Mouse (Mus musculus) brain, adult 2 months (tissue): ENCODE data around the gene Socs7.
"Not testable (repeated sequence)": the region's sequence is repeated elsewhere in the genome, so short reads cannot be mapped to it uniquely, and the experiment has no call there.

Source experiments
- DNase-seq: peaks from one replicate; pipeline ENCODE4 v3.0.0; 2011; ENCODE audit warnings: low read depth, low spot score

Gene Socs7

DNA sequence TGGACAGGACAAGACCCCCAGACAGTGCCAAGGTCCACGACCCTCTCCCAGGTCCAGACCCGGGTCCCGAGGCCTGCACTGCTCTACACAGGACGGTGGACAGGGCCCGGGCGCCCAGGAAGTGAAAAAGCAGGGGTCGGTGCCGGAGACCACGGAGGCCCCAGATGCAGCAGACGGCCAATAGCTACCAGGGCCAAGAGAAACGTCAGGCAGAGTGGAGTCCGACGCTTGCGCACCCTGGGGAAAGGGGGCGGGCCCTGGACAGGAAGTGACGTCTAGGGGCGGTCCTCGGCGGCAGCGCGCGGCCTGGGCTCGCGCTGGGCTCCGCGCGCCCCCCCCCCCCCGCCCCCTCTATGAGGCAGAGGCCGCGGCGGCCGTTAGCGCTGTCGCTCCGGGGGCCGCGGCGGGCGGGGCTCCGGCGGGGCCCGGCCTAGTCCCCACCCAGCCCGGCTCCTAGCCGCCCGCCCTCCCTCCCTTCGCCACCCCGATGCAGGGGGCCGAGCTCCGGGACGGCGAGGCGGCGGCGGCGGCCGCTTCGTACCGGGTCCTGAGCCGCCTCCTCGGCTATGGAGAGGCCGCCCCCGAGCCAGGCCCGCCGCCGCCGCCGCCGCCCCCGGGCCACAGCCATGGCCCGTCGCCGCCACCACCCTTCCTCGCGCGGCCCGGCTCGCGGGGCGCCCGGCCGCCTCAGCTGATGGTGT lies at the start of gene Socs7:
Gene Socs7 (plus strand): TSS at position 604 of the 701 bp plus-strand sequence.
- DNase-seq, result peak; percentile 98

DNA sequence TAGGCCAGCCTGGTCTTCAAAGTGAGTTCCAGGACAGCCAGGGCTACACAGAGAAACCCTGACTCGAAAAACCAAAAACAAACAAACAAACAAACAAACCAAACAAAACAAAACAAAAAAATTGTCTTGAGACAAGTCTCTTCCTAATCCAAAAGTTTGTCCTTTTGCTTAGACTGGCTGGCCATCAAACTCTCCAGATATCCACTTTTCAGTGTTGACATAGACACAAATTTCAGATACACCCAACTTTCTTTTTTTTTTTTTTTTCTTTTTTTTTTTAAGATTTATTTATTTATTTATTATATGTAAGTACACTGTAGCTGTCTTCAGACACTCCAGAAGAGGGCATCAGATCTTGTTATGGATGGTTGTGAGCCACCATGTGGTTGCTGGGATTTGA lies 49.5 kb upstream of the Socs7 start:
- DNase-seq, result not testable (repeated sequence)

DNA sequence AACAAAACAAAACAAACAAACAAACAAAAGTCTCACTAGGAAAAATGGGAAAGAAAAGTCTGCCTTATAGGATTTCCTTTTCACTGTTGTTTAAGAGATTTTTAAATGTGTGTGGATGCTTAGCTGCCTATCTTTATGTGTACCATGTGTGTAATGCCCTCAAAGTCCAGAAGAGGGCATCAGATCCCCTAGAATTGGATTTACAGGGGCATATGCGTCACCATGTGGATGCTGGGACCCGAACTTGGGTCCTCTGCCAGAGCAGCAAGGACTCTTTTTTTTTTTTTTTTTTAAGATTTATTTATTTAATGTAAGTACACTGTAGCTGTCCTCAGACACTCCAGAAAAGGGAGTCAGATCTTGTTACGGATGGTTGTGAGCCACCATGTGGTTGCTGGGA lies 48.2 kb upstream of the Socs7 start:
- no peak for DNase-seq

DNA sequence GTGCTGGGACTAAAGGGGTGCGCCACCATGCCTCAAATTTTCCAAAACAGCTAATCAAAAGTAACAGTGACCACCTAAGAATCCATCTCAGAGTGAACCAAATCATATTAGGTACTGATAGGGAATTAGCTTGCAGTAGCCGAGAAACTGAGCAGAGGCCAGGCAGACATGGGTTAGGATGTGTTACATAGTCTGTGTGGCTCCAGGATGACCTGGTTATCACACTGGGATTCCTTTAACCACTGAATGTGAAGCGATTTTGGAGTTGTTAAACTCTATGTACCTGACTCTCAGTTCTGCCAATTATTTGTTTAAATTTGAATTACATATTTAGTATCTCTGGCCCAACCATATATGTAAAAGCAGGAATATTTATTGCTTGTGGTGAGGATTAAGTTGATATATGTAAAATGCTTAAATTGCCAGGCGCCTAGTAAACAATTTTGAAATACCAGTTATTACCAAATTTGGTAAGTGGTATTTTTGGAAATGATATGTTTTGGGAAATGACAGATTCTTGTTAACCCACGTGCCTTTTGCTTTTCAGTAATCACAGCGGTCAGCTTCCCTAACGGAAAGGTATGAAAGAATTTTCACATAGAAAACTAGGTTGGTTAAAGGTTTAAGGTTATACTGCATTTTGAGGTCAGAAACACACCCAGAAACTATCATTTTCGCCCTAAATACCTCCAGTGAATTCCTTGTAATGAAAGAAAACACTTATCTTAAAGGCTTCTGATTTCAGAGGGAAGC lies 47.4 kb upstream of the Socs7 start:
- DNase-seq, result no peak

DNA sequence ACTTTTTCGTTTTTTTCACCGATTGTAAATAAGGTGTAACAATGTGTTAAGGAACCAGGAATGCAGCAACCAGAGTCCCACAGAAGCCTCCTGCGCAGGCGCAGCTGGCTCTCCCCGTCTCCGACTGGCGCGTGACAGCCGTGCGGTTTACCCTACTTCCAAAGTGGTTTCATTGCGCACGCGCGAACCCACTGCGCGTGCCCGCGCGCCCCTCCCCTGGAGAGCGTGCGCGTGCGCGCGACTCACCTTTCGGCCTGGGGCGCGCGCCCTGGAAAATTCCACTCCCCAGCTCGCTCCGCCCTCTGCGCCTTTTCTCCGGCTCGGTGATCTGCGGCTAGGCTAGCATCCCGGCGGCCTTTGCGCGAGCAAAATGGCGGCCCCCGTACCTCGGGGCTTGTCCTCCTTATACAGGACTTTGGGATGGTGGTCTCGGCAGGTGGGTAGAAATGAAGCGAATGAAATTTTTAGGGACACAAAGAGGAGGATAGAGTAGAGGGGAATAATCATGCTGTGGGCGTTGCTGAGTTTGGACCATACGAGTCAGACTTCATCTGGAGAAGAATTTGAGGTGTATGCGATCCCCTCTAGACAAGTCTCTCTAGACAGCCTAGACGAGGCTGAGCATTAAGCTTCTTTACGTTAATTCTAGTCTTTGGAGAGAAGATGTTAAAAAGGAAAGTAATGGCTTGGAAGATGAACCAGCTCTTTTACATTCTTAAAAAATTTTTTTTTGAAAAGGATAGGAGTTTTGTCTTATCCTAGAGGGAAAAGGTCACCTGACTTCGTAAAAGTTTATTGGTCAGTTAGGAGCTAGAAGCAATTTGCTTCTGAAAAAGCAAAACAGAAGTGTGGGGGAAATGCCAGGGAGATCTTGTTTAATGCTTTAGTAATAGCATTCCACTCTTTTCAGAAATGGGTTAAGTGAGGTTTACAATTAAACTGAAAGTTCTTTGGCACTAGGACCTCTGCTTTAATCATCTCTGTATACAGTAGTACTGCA lies 46.5 kb upstream of the Socs7 start, which contains the start of gene Mrpl45:
Gene Mrpl45 (plus strand): TSS at position 213 of the 1,000 bp plus-strand sequence.
- DNase-seq, result peak; percentile 98

DNA sequence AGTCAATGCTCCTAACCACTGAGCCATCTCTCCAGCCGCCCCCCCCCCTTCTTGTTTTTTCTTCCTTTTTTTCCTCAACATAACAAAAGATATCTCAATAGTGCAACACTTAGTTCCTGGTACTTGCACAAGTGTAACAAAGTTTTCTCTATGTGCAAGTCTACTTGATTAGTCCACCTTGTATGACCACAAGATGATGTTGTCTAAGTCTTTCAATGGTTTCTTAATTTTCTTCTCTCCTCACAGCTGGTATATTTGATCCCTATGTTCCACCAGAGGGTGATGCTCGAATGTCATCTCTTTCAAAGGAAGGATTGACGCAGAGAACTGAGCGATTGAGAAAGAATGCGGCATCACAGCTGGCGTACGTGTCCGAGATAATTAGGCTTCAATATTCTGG lies 41.2 kb upstream of the Socs7 start:
- no peak for DNase-seq

DNA sequence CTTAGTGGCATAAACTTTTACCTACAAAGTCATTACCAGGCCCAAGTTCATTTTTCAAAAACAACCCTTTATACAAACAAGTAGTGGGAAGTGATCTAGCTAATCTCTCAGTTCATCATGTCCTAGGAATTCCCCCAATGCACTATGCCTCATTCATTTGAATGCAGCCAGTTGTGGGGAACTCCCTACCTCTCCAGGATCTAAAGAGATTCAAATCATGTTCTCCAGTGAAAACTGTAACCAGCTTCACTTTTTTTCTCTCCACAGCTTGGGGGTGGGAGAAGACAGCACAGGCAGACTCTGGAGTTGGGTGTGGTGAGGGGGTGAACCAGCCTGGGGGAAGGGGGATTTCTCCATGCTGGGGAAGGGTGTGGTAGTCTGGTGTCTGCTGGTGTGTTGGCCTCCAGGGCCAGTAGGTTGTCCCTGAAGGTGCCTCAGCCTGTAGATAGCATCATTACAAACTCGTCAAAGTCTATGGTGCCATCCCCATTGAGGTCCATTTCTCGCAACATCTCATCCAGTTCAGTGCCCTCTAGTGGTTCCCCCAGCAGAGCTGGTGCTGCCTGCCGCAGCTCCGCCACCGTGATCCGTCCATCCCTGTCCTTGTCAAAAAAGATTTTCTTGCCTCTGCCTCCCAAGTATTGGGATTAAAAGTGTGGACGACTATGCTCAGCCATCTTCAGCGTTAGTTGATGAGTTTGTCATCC lies 40.3 kb upstream of the Socs7 start:
- DNase-seq, result not testable (repeated sequence)

DNA sequence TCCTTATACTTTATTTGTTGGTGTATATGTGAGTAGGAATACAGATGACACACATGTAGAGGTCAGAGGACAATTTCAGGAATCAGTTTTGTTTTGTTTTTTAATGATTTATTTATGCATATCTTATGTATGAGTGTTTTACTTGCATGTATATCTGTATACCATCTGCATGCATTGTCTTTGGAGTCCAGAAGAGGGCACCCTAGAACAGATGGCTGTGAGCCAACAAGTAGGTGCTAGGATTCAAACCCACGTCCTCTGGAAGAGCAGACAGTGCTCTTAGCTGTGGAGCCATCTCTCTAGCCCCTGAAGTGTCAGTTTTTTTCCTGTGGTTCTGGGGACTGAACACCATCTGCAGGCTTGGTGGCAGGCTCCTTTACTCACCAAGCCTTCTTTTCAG lies 37.1 kb upstream of the Socs7 start:
- no peak for DNase-seq

DNA sequence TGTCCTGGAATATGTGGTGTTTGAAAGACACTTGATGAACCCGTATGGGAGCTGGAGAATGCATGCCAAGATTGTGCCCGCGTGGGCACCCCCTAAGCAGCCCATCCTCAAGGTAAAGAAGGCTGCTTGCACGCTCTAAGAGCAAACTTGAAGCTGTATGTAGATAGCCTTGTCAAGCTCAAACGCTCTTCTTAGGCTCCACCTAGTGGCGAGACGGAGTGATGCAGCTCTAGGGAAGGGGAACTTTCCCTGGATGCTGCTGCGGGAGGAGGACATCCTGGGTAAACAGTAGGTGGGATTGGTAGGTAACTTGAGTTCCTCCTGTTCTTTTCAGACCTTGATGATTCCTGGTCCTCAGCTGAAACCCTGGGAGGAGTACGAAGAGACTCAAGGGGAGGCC lies 34.2 kb upstream of the Socs7 start:
- DNase-seq, result peak; percentile 83

DNA sequence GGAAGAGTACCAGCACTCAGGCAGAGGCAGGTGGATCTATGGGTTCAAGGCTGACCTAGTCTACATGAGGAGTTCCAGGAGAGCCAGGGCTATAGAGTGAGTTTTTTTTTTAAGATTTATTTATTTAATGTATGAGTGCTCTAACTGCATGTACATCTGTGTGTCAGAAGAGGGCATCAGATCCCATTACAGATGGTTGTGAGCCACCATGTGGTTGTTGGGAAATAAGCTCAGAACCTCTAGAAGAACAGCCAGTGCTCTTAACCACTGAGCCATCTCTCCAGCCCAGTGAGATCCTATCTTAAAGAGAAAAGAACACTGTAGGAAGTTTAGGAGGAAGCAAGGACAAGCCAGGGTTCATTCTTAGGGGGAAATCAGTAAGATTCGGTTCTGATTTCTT lies 32.0 kb upstream of the Socs7 start:
- no peak for DNase-seq

DNA sequence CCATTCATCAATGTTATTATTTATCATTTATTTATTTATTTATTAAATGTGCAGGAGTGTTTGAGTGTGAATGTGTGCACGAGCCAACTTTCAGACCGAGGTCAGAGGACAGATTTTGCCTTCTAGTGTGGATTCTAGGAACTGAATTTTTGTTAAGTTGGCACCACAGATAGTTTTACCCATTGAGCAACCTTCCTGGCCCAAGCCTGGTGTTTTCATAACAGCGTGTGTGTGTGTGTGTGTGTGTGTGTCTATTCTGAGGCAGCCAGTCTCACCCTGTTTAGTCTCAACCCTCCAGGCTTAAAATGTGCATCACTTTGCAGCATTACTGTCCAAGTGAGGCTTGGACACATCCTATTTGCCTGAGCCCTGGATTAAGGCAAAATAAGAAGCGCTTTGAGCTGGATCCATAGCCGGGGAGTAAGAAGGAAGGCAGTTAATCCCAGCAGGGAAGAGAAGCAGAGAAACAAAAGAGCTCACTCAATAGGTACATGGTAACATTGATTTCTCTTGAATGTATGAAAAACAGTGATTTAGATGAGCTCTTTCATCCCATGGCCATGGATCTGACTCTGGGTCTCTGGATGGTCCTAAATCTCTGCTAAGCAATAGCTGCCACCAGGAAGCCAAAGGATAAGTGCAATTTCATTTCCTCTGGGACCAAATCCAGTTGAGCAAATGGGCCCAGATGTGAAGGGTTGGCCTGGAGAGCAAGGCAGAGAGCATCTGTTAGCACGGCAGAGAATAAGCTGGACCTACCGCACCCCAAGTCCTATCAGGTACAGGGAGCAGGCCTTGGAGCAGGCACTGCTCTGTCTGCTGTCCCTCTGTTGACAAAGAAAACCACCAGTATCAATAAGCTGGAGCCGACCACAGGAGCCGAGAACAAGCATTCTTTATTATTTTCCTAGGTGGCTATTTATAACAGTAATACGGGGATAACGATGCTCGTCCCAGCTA lies 30.8 kb upstream of the Socs7 start:
- DNase-seq, result no peak

DNA sequence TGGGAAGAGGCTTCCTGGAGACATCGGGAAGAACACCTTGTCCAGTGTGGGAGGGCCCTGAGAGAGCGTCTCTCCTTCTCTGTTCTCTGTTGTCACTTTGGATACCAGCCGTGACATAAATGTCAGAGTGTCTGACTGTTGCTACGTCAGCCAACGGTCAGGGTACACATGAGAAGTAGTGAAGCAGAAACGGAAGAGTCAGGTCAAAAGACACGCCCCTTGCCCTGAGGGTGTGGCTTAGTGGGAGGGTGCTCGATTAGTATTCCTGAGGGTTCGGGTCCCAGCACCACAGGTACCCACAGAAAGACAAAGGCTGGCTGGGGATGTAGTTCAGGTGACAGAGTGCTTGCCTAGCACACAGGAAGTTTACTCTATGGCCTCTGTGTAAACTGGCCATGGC lies 29.3 kb upstream of the Socs7 start:
- DNase-seq, result no peak

DNA sequence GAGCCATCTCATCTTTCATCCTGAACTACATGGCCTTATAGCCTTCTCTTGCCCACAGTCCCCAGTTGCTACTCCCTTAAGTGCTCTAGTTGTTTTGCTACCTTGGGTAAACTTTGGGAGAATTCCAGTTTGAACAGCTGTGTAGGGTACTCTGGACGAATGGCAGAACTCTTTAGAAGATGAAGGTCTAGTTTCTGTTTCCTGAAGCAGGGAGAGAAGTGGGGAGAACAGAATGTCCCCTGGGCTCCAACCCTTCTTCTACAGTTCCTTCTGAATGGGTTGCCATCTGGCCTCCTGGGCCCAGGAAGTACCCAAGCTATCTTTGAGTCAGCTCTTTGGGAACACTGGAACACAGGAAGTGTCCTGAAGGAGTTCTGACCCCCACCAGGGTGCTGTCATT lies 28.5 kb upstream of the Socs7 start:
- no peak for DNase-seq

DNA sequence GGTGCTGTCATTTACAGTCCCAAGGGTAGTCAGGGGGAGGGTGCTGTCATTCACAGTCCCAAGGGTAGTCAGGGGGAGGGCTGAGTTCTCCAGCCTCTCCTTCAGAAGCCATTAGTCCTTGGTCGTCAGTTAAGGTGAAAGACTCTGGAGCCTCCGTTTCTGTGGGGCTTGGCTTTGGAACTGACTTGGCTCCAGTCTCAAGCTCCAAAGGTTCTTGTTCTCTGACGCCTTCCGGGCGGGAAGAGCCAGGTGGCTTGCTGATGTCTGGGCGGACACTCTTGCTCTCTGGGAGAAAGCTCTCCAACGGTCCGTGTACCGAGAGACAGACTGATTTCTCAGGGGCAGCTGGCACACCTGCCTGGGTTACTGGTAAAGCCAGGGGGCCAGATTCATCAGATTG lies 28.0 kb upstream of the Socs7 start:
- DNase-seq, result no peak

DNA sequence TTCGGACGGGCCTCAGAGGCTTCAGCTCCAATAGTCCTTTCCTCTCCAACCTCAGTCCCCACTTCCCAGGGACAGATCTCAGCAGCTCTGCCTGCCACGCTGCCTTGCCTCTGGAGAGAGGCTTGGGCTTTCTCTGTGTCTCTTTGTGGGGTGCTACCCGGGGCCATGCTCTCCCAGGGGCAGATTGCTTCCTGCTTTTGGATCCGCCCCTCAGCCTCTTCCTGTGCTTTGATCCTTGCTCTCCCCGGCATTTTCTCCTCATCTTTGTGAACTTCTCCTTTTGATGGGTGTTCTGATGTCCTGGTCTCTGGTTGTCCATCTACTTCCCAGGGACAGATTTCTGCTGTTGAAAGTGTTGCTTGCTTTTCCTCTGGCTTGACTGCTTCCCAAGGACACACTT lies 26.1 kb upstream of the Socs7 start:
- DNase-seq, result no peak

DNA sequence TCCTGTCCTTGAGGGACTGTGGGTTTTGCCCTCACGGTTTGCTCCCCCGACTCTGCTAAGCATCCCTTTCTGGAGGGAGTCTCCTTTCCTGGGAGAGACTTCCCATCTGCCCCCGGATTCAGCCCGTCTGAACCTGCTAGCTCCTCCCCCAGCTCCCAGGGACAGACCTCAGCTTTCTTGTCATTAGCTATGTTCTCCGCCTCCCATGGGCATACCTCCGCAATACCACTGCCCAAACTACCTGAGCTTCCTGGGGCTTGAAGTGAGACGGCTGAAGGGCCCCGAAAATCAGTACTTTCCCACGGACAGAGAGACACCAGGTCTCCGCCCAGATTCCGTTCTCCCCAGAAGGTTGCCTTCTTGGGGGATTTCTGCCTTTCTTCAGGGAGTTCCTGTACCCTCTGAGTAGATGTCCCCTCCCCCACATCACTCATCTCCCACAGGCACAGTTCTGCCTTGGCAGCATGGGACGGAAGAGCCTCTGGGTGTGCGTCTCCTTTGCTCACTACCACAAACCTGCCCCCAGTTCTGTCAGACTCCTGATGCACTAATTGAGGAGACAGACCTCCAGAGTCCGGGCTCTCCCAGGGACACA lies 25.5 kb upstream of the Socs7 start:
- DNase-seq, result no peak

DNA sequence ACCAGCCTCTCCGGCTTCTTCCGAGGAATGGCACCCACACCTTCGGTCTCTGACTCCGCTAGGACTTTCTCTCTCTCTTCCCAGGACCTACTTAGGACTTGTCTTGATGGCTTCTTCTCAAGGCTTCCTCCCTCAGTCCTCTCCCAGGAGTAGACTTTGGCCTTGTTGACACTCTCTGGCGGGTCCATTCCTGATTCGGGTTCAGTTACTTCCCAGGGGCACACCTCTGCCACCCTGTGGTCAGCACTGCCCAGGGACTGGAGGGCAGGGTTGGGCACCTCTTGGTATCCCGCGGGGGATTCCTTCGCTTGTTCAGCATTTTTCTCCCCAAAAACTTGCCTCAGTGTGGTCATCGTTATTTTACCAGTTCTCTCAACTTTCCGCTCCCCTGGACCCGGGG lies 25.0 kb upstream of the Socs7 start:
- DNase-seq, result no peak

DNA sequence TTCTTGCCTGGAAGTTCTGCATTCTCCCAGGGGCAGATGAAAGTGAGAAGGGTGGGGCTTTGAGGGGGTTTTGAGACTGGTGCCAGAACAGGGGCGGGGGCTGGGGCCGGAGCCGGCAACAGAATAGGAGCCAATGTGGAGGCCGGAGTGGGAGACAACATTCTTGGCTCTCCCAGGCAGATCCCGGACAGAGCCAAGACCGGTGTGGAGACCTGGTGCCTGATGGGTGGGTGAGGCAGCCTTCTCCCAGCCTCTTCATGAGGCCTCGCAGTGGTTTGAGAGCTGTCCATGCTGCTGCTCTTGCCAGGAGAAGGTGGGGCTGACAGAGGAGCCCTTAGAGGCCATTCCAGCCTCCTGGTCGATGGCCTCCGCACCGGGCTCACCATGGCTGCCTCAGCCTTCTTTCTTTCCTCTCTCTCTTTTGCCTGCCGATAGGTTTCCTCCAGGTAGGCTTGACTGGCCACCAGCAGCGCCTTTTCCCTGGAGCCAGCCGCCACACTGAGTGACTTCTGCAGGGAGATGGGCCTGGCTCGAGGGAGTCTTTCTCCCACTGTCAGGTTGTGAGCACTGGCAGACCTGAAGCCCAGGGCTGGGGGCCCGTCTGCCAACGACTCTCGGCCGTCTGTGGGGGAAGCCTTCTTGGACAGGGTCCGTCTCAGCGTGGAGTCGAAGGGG lies 23.9 kb upstream of the Socs7 start:
- no peak for DNase-seq

DNA sequence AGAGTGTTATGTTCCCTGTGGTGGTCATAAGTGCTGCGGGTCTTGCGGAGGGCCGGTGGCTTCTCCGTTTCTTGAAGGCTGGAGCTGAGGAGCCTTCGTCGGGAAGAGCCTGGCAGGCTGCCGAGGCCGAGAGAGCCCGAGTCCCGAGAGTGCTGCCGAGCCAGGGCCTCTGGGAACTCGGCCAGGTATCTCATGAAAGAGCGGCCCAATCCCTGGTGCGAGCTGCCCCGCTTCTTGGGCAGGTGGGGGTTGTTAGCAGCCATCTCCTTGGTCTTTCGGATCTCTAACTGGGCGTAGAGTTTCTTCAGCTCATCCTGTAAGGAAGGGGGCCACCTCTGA lies 23.4 kb upstream of the Socs7 start:
- DNase-seq, result peak; percentile 69
